Mouse (Mus musculus) hindbrain, embryonic 12.5 days (tissue): ENCODE results near the gene Tecta. TPM values are rescaled to one million over a fixed set of nuclear protein-coding genes. Genes with fewer than 3 reads are reported as not detected.

Source experiments
- ATAC-seq: fragments of 200-750 bp; cut with Nextera tagmentation; 2 replicates; pipeline ENCODE4 v1.8.0; 2017; ENCODE audit warnings: moderate TSS enrichment; ENCODE audit not compliant: low FRiP score
- H3K27ac ChIP-seq: fragments of 300-500 bp; sonication (generic); 2 replicates; pipeline ENCODE4 v1.5.1; 2016; ENCODE audit warnings: mild to moderate bottlenecking
- H3K27me3 ChIP-seq: fragments of 300-500 bp; sonication (generic); 2 replicates; pipeline ENCODE4 v1.6.1; 2016; ENCODE audit warnings: mild to moderate bottlenecking
- H3K36me3 ChIP-seq: fragments of 300-500 bp; sonication (generic); 2 replicates; pipeline ENCODE4 v1.6.1; 2016; ENCODE audit warnings: mild to moderate bottlenecking
- H3K4me1 ChIP-seq: fragments of 300-500 bp; sonication (generic); 2 replicates; pipeline ENCODE4 v1.6.1; 2016
- H3K4me2 ChIP-seq: fragments of 300-500 bp; sonication (generic); replicated peaks from 2 replicates; pipeline ENCODE4 v1.6.1; 2016; ENCODE audit warnings: mild to moderate bottlenecking
- H3K4me3 ChIP-seq: fragments of 300-500 bp; sonication (generic); 2 replicates; pipeline ENCODE4 v1.5.1; 2016; ENCODE audit warnings: mild to moderate bottlenecking
- H3K9ac ChIP-seq: fragments of 300-500 bp; sonication (generic); 2 replicates; pipeline ENCODE4 v1.6.1; 2016; ENCODE audit warnings: mild to moderate bottlenecking, moderate library complexity
- H3K9me3 ChIP-seq: fragments of 300-500 bp; sonication (generic); replicated peaks from 2 replicates; pipeline ENCODE4 v1.6.1; 2016; ENCODE audit warnings: mild to moderate bottlenecking
- WGBS: fragments of 180-500 bp; shearing (Covaris S2); methylation state at CpG from one replicate; pipeline ENCODE4 v1.1.7; 2016; 5-methylcytosine and 5-hydroxymethylcytosine counted together
- polyA plus RNA-seq: library from polyadenylated mRNA; unstranded; fragments of >200 nt; fragmentation: Nextera tagmentation; extraction: Ambion mirVana; gene quantifications from 2 replicates; pipeline ENCODE4 v1.2.1, GENCODE M21; 2016

The Tecta gene
- polyA plus RNA-seq, 1 experiment from 2014 or later = 1.8 TPM

DNA sequence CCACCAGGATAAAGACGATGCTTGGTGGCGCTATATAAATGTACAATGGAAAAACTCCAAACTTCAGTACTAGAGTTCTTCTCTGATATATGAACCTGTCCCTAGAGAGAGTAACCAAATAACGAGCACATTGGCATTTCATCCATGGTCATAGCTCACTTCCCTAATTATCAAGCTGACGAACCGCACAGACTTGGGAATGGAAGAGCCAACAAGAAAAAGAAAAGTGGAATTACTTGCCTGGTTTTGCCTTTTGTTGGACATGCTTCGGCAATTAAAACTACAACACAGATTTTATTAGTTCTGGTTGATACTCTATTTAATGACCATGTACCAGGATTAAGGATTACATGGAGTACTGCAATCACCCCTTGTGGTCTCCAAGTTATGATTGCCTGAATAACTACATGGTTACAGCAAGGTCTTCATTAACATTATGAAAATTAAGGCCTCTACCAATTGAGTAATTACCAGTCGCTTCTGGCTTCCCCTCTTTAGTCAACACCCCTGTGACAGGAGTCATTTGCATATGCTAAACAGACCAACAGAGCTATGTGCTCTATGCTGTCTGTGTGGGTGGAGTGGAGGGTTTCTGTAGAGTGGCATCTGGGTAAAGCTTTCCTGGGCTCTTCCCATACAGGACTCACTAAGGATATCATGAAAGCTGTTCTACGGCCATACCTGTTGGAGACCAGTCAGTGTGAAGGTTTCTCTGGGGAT, 16.9 kb downstream of the Tecta start:
- H3K9me3 ChIP-seq = no peaks in the 10 kb centered on the region
- 69% methylated on average over 8 of the region's 8 CpGs for WGBS
- H3K36me3 ChIP-seq = no peaks in the 10 kb centered on the region
- no peak overlapping the region for H3K9ac ChIP-seq
- H3K27me3 ChIP-seq = 0 out of 2 replicates have a peak, but pooled peaks cover 5% of the 10 kb centered on the region
- H3K4me2 ChIP-seq = no peak overlapping the region
- no peak overlapping the region for H3K4me3 ChIP-seq
- peaks cover 4% of the 10 kb centered on the region; the same call in 1 of the 2 replicates for H3K4me1 ChIP-seq
- H3K27ac ChIP-seq = no peak overlapping the region
- peak; percentile 81 for ATAC-seq

- no peaks in the 10 kb centered on the region for H3K36me3 ChIP-seq
- H3K27me3 ChIP-seq = 0 out of 2 replicates have a peak, but pooled peaks cover 5% of the 10 kb centered on the region
- H3K9ac ChIP-seq = no peak overlapping the region
- no peak for ATAC-seq
- H3K4me3 ChIP-seq = no peak overlapping the region
- peaks cover 4% of the 10 kb centered on the region; the same call in 1 of the 2 replicates for H3K4me1 ChIP-seq
- H3K9me3 ChIP-seq = no peaks in the 10 kb centered on the region
- WGBS = 46% methylated on average over 5 of the region's 5 CpGs
- no peak overlapping the region for H3K4me2 ChIP-seq
- no peak overlapping the region for H3K27ac ChIP-seq
Measured at GRCm38 (mm10) chr9:42382063-42382462, 17.7 kb downstream of the Tecta start.

GRCm38 (mm10) chr9:42378071-42378470, 21.7 kb downstream of the Tecta start:
- Histone ChIP-seq H3K4me2 (no peak overlapping the region), H3K36me3 (no peaks in the 10 kb centered on the region), H3K9ac (no peak overlapping the region), H3K27me3 (no peaks in the 10 kb centered on the region), H3K9me3 (no peaks in the 10 kb centered on the region), H3K4me3 (no peak overlapping the region), H3K4me1 (peaks cover 4% of the 10 kb centered on the region; the same call in 1 of the 2 replicates), H3K27ac (no peak overlapping the region)
- no peak for ATAC-seq
- WGBS = 91% methylated on average over 4 of the region's 4 CpGs

- no peaks in the 10 kb centered on the region for H3K27me3 ChIP-seq
- WGBS = 91% methylated on average over 15 of the region's 15 CpGs
- peaks cover 4% of the 10 kb centered on the region; the same call in 1 of the 2 replicates for H3K4me1 ChIP-seq
- no peaks in the 10 kb centered on the region for H3K36me3 ChIP-seq
- no peak overlapping the region for H3K4me3 ChIP-seq
- no peak overlapping the region for H3K9ac ChIP-seq
- H3K4me2 ChIP-seq = no peak overlapping the region
- no peaks in the 10 kb centered on the region for H3K9me3 ChIP-seq
- ATAC-seq = no peak
- no peak overlapping the region for H3K27ac ChIP-seq
Measured at GRCm38 (mm10) chr9:42377656-42378055, 22.1 kb downstream of the Tecta start.

DNA sequence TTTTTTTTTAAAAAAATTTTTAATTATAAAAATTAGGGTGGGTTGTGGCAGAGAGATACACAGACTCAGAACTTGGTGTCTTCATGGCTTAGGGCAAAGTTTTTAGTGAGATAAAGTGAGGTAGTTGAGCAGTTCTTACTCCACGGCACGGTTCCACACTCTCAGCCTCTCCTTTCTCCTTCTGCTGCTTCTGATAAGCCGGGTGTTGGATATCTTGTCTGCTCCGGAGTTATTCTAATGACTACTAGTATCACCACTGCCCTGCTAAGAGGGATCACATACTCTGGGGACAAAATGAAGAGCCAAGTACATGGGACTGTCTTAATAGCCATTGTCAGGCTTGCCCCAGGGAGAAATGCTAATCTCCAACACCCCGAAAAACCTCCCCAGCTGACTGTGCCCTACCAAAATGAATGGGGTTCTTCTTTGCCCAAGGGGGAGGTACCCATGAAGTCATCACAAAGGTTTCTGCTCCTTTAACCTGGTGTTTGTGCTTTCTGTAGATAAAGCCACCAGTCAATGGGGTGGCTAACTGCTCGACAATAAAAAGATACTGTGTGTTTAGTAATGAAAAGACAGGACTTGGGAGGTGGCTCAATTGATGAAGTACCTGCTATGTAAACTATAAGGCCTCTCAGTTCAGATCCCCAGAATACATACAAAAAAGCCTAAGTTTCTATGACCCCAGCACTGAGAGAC, 27.9 kb downstream of the Tecta start:
- H3K27me3 ChIP-seq = no peaks in the 10 kb centered on the region
- H3K27ac ChIP-seq = no peak overlapping the region
- H3K36me3 ChIP-seq = no peaks in the 10 kb centered on the region
- H3K9me3 ChIP-seq = no peaks in the 10 kb centered on the region
- H3K9ac ChIP-seq = no peak overlapping the region
- H3K4me1 ChIP-seq = no peaks in the 10 kb centered on the region
- ATAC-seq = no peak
- 86% methylated on average over 6 of the region's 6 CpGs for WGBS
- H3K4me3 ChIP-seq = no peak overlapping the region
- no peak overlapping the region for H3K4me2 ChIP-seq

DNA sequence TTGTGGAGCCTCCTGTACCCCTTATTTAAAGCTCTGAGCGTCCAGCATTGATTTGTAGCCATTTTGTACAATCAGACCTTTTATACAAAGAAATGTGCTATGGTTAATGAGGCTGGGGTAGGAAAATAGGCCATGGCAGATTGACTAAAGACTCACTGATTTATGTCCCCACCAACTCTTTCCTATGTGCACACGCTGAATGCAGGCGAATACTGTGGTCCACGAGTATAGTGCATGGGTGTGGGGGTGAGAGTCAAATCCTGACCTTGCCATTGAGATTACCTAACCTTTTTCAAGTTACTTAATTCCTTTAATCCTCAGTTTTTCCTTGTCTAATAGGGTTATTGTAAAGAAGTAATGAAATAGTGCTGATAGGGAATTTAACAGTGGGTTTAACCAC, 42.1 kb downstream of the Tecta start:
- 77% methylated on average over 4 of the region's 4 CpGs for WGBS
- ATAC-seq = no peak

DNA sequence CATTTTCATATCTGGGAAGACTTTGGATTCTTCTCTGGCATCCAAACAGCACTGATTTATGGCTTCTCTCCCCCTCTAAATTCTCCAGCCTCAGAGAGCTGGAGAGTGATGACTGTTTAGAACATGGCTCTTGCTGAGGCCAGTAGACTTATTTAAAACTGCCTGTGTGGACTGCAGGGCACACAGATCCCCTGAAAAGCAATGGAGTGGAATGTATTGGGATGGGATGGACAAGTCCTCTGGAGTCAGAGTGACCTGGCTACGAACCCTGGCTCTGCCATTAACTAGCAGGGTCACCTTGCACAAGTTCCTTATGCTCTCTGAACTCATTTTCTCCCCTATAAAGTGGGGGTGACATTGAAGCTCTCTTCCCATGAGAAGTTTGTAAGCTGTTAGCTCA, 44.9 kb downstream of the Tecta start:
- Histone ChIP-seq H3K4me2 (no peak overlapping the region), H3K9ac (no peak overlapping the region), H3K27me3 (no peaks in the 10 kb centered on the region), H3K36me3 (no peaks in the 10 kb centered on the region), H3K9me3 (no peaks in the 10 kb centered on the region), H3K27ac (no peak overlapping the region), H3K4me1 (peaks cover 7% of the 10 kb centered on the region), H3K4me3 (no peak overlapping the region)
- ATAC-seq = no peak
- WGBS = 65% methylated on average over 1 of the region's 1 CpGs

More for the DNA sequence above, 42.1 kb downstream of the Tecta start:
- H3K27me3 ChIP-seq = no peaks in the 10 kb centered on the region
- no peaks in the 10 kb centered on the region for H3K4me1 ChIP-seq
- no peak overlapping the region for H3K27ac ChIP-seq
- H3K9me3 ChIP-seq = no peaks in the 10 kb centered on the region
- H3K9ac ChIP-seq = no peak overlapping the region
- H3K4me3 ChIP-seq = no peak overlapping the region
- H3K4me2 ChIP-seq = no peak overlapping the region
- H3K36me3 ChIP-seq = no peaks in the 10 kb centered on the region

DNA sequence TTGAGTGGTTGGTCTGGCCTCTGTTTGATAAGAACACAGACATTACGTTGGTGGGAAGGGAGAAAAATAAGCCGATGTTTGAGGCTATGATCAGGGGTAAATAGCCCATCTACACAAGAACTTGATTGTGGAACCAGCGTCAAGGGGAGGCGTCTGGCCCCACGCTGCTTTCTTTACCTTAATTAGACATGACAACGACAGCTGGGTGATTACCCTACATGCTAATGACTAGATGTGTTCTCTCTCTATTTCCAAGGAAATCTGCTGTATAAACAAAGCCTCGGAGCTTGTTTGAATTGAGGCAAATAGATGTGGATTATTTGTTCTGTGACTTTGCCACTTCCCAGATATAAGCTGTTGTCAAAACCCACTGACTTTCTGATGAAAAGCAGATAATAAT, 49.9 kb downstream of the Tecta start:
- H3K9me3 ChIP-seq = no peaks in the 10 kb centered on the region
- H3K27ac ChIP-seq = 0 out of 2 replicates have a peak overlapping the region, but pooled peaks have one; percentile 44
- no peaks in the 10 kb centered on the region for H3K27me3 ChIP-seq
- WGBS = 51% methylated on average over 7 of the region's 7 CpGs
- no peak overlapping the region for H3K4me2 ChIP-seq
- ATAC-seq = no peak
- H3K4me3 ChIP-seq = no peak overlapping the region
- H3K9ac ChIP-seq = no peak overlapping the region
- H3K36me3 ChIP-seq = no peaks in the 10 kb centered on the region
- peaks cover 11% of the 10 kb centered on the region for H3K4me1 ChIP-seq

DNA sequence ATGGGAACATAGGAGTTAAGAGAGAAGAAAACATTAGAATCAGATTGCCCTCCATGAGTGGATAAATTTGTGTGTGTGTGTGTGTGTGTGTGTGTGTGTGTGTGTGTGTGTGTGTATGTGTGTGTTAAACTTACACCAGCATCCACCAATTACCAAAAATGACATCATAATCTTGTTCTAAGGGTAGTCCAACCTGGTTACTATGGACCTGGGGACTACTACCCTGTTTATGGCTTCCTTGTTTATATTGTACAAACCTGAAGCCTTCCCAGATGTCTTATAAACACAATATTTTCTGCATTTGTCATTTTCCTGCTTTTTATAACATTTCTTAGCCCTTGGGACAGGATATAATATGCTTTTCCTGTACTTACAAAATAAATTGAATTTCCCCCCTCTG, 53.4 kb downstream of the Tecta start:
- no peak overlapping the region for H3K9ac ChIP-seq
- no peaks in the 10 kb centered on the region for H3K36me3 ChIP-seq
- no peak for ATAC-seq
- H3K9me3 ChIP-seq = no peaks in the 10 kb centered on the region
- no peak overlapping the region for H3K4me3 ChIP-seq
- H3K27ac ChIP-seq = no peak overlapping the region
- H3K27me3 ChIP-seq = no peaks in the 10 kb centered on the region
- no peak overlapping the region for H3K4me2 ChIP-seq
- H3K4me1 ChIP-seq = peaks cover 11% of the 10 kb centered on the region

DNA sequence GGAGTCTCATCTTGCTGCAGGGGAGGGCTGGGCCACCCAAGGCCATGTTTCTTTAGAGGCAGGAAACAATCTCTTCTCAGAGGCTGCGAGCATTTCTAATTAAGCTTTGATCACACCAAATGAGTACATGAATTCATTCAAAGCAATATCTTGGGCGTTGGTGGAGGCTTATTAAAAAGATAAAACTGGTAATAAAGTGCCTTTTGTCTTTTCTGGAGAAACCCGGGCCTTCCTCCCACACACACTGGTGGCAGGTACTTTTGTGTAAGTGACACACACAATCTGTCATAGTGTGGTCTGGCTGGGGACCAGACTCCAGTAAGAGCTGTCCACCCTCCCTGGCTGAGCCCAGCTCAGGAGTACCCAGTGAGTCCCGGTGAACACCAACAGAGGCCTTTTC, 60.6 kb downstream of the Tecta start:
- WGBS = 56% methylated on average over 4 of the region's 4 CpGs
- H3K4me2 ChIP-seq = no peak overlapping the region
- ATAC-seq = no peak
- no peaks in the 10 kb centered on the region for H3K27me3 ChIP-seq
- H3K9me3 ChIP-seq = no peaks in the 10 kb centered on the region
- peaks cover 5% of the 10 kb centered on the region; the same call in 1 of the 2 replicates for H3K4me1 ChIP-seq
- H3K27ac ChIP-seq = no peak overlapping the region
- H3K36me3 ChIP-seq = no peaks in the 10 kb centered on the region
- H3K9ac ChIP-seq = no peak overlapping the region
- H3K4me3 ChIP-seq = no peak overlapping the region

GRCm38 (mm10) chr9:42337026-42337425, 62.7 kb downstream of the Tecta start:
- Histone ChIP-seq H3K4me2 (no peak overlapping the region), H3K9ac (no peak overlapping the region), H3K9me3 (no peaks in the 10 kb centered on the region), H3K36me3 (no peaks in the 10 kb centered on the region), H3K27me3 (no peaks in the 10 kb centered on the region), H3K27ac (no peak overlapping the region), H3K4me3 (no peak overlapping the region), H3K4me1 (peaks cover 5% of the 10 kb centered on the region; the same call in 1 of the 2 replicates)
- 74% methylated on average over 13 of the region's 13 CpGs for WGBS
- ATAC-seq = no peak

DNA sequence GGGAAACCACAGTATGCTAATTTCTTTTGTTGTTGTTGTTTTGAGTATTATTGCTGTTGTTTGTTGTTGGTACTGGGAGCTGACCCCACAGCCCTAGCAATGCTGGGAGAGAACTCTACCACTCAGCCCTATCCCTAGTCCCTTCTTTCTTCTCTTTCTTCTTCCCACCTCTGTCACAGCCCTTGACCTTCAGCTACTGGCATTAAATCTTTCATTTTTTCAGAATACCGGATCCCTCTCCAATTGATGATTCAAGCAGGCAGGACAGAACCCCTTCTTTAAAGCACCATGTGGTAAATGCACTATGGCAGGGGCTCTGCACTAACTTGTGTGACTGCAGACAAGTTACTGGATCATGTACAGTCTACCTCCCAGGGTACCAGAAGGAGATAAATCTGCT, 63.2 kb downstream of the Tecta start:
- no peak overlapping the region for H3K4me3 ChIP-seq
- peaks cover 5% of the 10 kb centered on the region; the same call in 1 of the 2 replicates for H3K4me1 ChIP-seq
- no peak for ATAC-seq
- no peak overlapping the region for H3K27ac ChIP-seq
- no peaks in the 10 kb centered on the region for H3K27me3 ChIP-seq
- H3K9ac ChIP-seq = no peak overlapping the region
- H3K4me2 ChIP-seq = no peak overlapping the region
- no peaks in the 10 kb centered on the region for H3K36me3 ChIP-seq
- 85% methylated on average over 1 of the region's 1 CpGs for WGBS
- H3K9me3 ChIP-seq = no peaks in the 10 kb centered on the region
